In genomic region chr19:56562433-56563138, GRCm38 (mm10) we compare ENCODE assay signal across 22 mouse cellular contexts. TPM values are rescaled to one million over a fixed set of nuclear protein-coding genes. Genes with fewer than 3 reads are reported as not detected.
DNase-seq lines count a peak whose midpoint lies in the region; ATAC-seq and TF ChIP-seq lines count a peak whose summit lies in the region.
"Had no signal": no experiment of that assay in that cellular context is flagged by ENCODE, and none has a peak within 500 bp of the region (broad histone marks: within the 10 kb centered on the region; RNA-seq: fewer than 3 reads in every experiment).

No protein-coding gene starts in this region.

- peaks cover 10% of the 10 kb centered on the region for H3K4me1 ChIP-seq in cortical plate, adult 2 months (ENCODE audit: control insufficient read depth, insufficient read depth, low read length)
- peaks cover 18% of the 10 kb centered on the region; the same call in 1 of the 2 replicates for H3K4me1 ChIP-seq in intestine, embryonic 15.5 days (replicated peaks)
- peaks cover 49% of the 10 kb centered on the region for H3K4me1 ChIP-seq in liver, embryonic 13.5 days (replicated peaks)
- H3K4me1 ChIP-seq in liver, postnatal 0 days (ENCODE audit: insufficient read depth) = peaks cover 10% of the 10 kb centered on the region; the same call in 1 of the 2 replicates
- no peaks in the 10 kb centered on the region for H3K4me1 ChIP-seq in forebrain, embryonic 15.5 days
- H3K4me1 ChIP-seq: embryonic facial prominence, embryonic 15.5 days; forebrain, embryonic 10.5 days had no signal

- no peak for TF ChIP-seq EP300 in liver, postnatal 0 days (IDR thresholded peaks at IDR 0.05; ENCODE audit: low read depth)

- no peak for TF ChIP-seq CTCF in cortical plate, adult 2 months (IDR thresholded peaks at IDR 0.05; ENCODE audit: extremely low read depth, insufficient read depth, low read length)
- TF ChIP-seq CTCF in liver, postnatal 0 days (IDR thresholded peaks at IDR 0.05; ENCODE audit: low read depth) = no peak

- no peak overlapping the region for H3K4me2 ChIP-seq in intestine, embryonic 15.5 days (replicated peaks)
- no peak overlapping the region for H3K4me2 ChIP-seq in liver, embryonic 13.5 days
- no peak overlapping the region for H3K4me2 ChIP-seq in liver, postnatal 0 days (ENCODE audit: low read depth, low read length)
- no peak overlapping the region for H3K4me2 ChIP-seq in forebrain, embryonic 15.5 days (replicated peaks)
- H3K4me2 ChIP-seq: embryonic facial prominence, embryonic 15.5 days; heart, embryonic 11.5 days; heart, embryonic 15.5 days; hindbrain, embryonic 13.5 days had no signal

- peaks cover 6% of the 10 kb centered on the region; the same call in 1 of the 2 replicates for H3K36me3 ChIP-seq in intestine, embryonic 15.5 days
- H3K36me3 ChIP-seq in liver, embryonic 13.5 days = peaks cover 34% of the 10 kb centered on the region
- peaks cover 15% of the 10 kb centered on the region for H3K36me3 ChIP-seq in liver, postnatal 0 days (replicated peaks; ENCODE audit: insufficient read depth, low read length)
- H3K36me3 ChIP-seq in forebrain, embryonic 15.5 days = peaks cover 3% of the 10 kb centered on the region; the same call in 1 of the 2 replicates

- no peak overlapping the region for H3K4me3 ChIP-seq in cortical plate, adult 2 months (ENCODE audit: insufficient read depth, low read length)
- H3K4me3 ChIP-seq in intestine, embryonic 15.5 days (replicated peaks) = no peak overlapping the region
- no peak overlapping the region for H3K4me3 ChIP-seq in liver, embryonic 13.5 days (replicated peaks)
- H3K4me3 ChIP-seq in liver, postnatal 0 days (ENCODE audit: low read depth, low read length) = no peak overlapping the region
- no peak overlapping the region for H3K4me3 ChIP-seq in forebrain, embryonic 15.5 days
- H3K4me3 ChIP-seq: embryonic facial prominence, embryonic 15.5 days; erythroblast, embryonic 14.5 days; forebrain, embryonic 10.5 days; heart, embryonic 15.5 days; hindbrain, embryonic 13.5 days had no signal

- H3K27ac ChIP-seq in cortical plate, adult 2 months (ENCODE audit: insufficient read depth, low read length) = peak overlapping the region; percentile 28; the same call in 1 of the 2 replicates
- H3K27ac ChIP-seq in intestine, embryonic 15.5 days = no peak overlapping the region
- H3K27ac ChIP-seq in liver, embryonic 13.5 days = no peak overlapping the region
- no peak overlapping the region for H3K27ac ChIP-seq in liver, postnatal 0 days (ENCODE audit: low read depth)
- H3K27ac ChIP-seq in forebrain, embryonic 15.5 days (replicated peaks) = no peak overlapping the region
- H3K27ac ChIP-seq: embryonic facial prominence, embryonic 15.5 days; forebrain, embryonic 10.5 days; heart, embryonic 15.5 days; hindbrain, embryonic 13.5 days had no signal

- DNase-seq in liver, embryonic 13.5 days = no peak
- no peak for DNase-seq in liver, postnatal 0 days
- DNase-seq: adrenal gland, adult 8-10 months; adrenal gland, postnatal 36 days; cerebellum, adult 2 months; cerebellum, postnatal 10 days; embryo, embryonic 11 days; gastrocnemius, postnatal 10 days; heart, adult 18-20 months; heart, postnatal 14 days had no signal

- H3K9ac ChIP-seq in intestine, embryonic 15.5 days = no peak overlapping the region
- H3K9ac ChIP-seq in liver, embryonic 13.5 days = no peak overlapping the region
- no peak overlapping the region for H3K9ac ChIP-seq in liver, postnatal 0 days (replicated peaks)
- no peak overlapping the region for H3K9ac ChIP-seq in forebrain, embryonic 15.5 days (replicated peaks)
- H3K9ac ChIP-seq: embryonic facial prominence, embryonic 15.5 days; heart, embryonic 15.5 days; hindbrain, embryonic 13.5 days had no signal

- H3K27me3 ChIP-seq in intestine, embryonic 15.5 days (replicated peaks) = no peaks in the 10 kb centered on the region
- H3K27me3 ChIP-seq in liver, embryonic 13.5 days = no peaks in the 10 kb centered on the region
- no peaks in the 10 kb centered on the region for H3K27me3 ChIP-seq in liver, postnatal 0 days (ENCODE audit: insufficient read depth, low read length)
- no peaks in the 10 kb centered on the region for H3K27me3 ChIP-seq in forebrain, embryonic 15.5 days
- H3K27me3 ChIP-seq: embryonic facial prominence, embryonic 15.5 days; heart, embryonic 15.5 days; hindbrain, embryonic 13.5 days had no signal

- 74% methylated on average over 9 of the region's 9 CpGs for WGBS in intestine, embryonic 15.5 days
- 77% methylated on average over 9 of the region's 9 CpGs for WGBS in liver, embryonic 13.5 days (ENCODE audit: insufficient replicate concordance)
- WGBS in liver, postnatal 0 days (ENCODE audit: insufficient replicate concordance) = 83% methylated on average over 9 of the region's 9 CpGs
- 92% methylated on average over 9 of the region's 9 CpGs for WGBS in forebrain, embryonic 15.5 days

- TF ChIP-seq POLR2A in cortical plate, adult 2 months (IDR thresholded peaks at IDR 0.05; ENCODE audit: extremely low read depth, insufficient read depth, low read length) = no peak

- H3K9me3 ChIP-seq in intestine, embryonic 15.5 days = no peaks in the 10 kb centered on the region
- H3K9me3 ChIP-seq in liver, embryonic 13.5 days (replicated peaks) = no peaks in the 10 kb centered on the region
- no peaks in the 10 kb centered on the region for H3K9me3 ChIP-seq in liver, postnatal 0 days (ENCODE audit: low read length)
- no peaks in the 10 kb centered on the region for H3K9me3 ChIP-seq in forebrain, embryonic 15.5 days
- H3K9me3 ChIP-seq: embryonic facial prominence, embryonic 15.5 days; forebrain, embryonic 10.5 days; heart, embryonic 15.5 days; hindbrain, embryonic 13.5 days had no signal

- ATAC-seq in intestine, embryonic 15.5 days = peak; percentile 66
- ATAC-seq in liver, embryonic 13.5 days (ENCODE audit: low read depth) = peak; percentile 68
- peak; percentile 60 for ATAC-seq in liver, postnatal 0 days
- ATAC-seq in monocyte, adult 5-6 weeks (replicated peaks; ENCODE audit: insufficient number of reproducible peaks, low FRiP score, low TSS enrichment, poor library complexity, severe bottlenecking) = no peak
- no peak for ATAC-seq in inflammation-experienced regulatory T-cells, adult 6 months
- no peak for ATAC-seq in forebrain, embryonic 15.5 days (replicated peaks)
- ATAC-seq: forebrain, embryonic 14.5 days had no signal

RNA-seq across cellular contexts. Expression of gene Nhlrc2, which starts 14.5 kb away (rescaled TPM):
- 10.1 and 10.7 TPM in 2 replicates for polyA plus RNA-seq in cortical plate, adult 2 months (2012; rRNA removed)
- 14.1 and 15.9 TPM in 2 replicates for polyA plus RNA-seq in intestine, embryonic 15.5 days (2015; fragmentation: Nextera tagmentation; extraction: Ambion mirVana)
- polyA plus RNA-seq in liver, embryonic 13.5 days (2015; fragmentation: Nextera tagmentation; extraction: Ambion mirVana) = 7.7 and 8.2 TPM in 2 replicates
- polyA plus RNA-seq in liver, postnatal 0 days (2015; fragmentation: Nextera tagmentation; extraction: Ambion mirVana) = 6.5 and 6.6 TPM in 2 replicates
- total RNA-seq in monocyte, adult 5-6 weeks (2017) = 20.5 to 39.8 TPM (median 25.3 TPM) in 3 replicates
- polyA plus RNA-seq in inflammation-experienced regulatory T-cells, adult 6 months (2017; shearing (Covaris generic)) = 1 to 10 TPM; 5.7 to 8.1 (median 7.1) TPM
- polyA plus RNA-seq in forebrain, embryonic 15.5 days (2015; fragmentation: Nextera tagmentation; extraction: Ambion mirVana) = 11.2 and 12.7 TPM in 2 replicates

RNA-seq across cellular contexts. Expression of gene Dclre1a, which starts 14.6 kb away (rescaled TPM):
- polyA plus RNA-seq in cortical plate, adult 2 months (2012; rRNA removed) = 7.1 and 10.4 TPM in 2 replicates
- polyA plus RNA-seq in intestine, embryonic 15.5 days (2015; fragmentation: Nextera tagmentation; extraction: Ambion mirVana) = 22.4 and 25.1 TPM in 2 replicates
- 19.2 and 21.5 TPM in 2 replicates for polyA plus RNA-seq in liver, embryonic 13.5 days (2015; fragmentation: Nextera tagmentation; extraction: Ambion mirVana)
- 12.1 and 14.8 TPM in 2 replicates for polyA plus RNA-seq in liver, postnatal 0 days (2015; fragmentation: Nextera tagmentation; extraction: Ambion mirVana)
- 6.1 to 14.0 TPM (median 8.7 TPM) in 3 replicates for total RNA-seq in monocyte, adult 5-6 weeks (2017)
- 10 to 100 TPM in 1 of 3 experiments, 1 to 10 TPM in 2; 8.0 to 15.1 (median 8.9) TPM for polyA plus RNA-seq in inflammation-experienced regulatory T-cells, adult 6 months (2017; shearing (Covaris generic))
- 12.3 and 12.7 TPM in 2 replicates for polyA plus RNA-seq in forebrain, embryonic 15.5 days (2015; fragmentation: Nextera tagmentation; extraction: Ambion mirVana)

Comparison
In these comparisons a context has a peak if more than half of its experiments do, and no peak if none do; other contexts are left out.
1. ATAC-seq: peak in intestine, embryonic 15.5 days (single experiment), liver, embryonic 13.5 days (single experiment) and liver, postnatal 0 days (single experiment); none in monocyte, adult 5-6 weeks (single experiment), inflammation-experienced regulatory T-cells, adult 6 months (single experiment) and forebrain, embryonic 15.5 days (single experiment).